Mouse (Mus musculus) CH12.LX (cell line): ENCODE data around the gene Olfr921. TPM values are rescaled to one million over a fixed set of nuclear protein-coding genes. Genes with fewer than 3 reads are reported as not detected.

Source experiments
- DNase-seq: peaks from one replicate; pipeline ENCODE4 v3.0.0-alpha.2; 2013; ENCODE audit errors: extremely low read depth
- H3K27ac ChIP-seq: 2 replicates; pipeline ENCODE4 v1.5.1; 2012; ENCODE audit warnings: low read depth, mild to moderate bottlenecking, control low read depth, moderate library complexity; ENCODE audit not compliant: insufficient read depth
- H3K27me3 ChIP-seq: replicated peaks from 2 replicates; pipeline ENCODE3; 2012; ENCODE audit warnings: inconsistent platforms
- H3K36me3 ChIP-seq, 2 experiments: replicated peaks in 1 of 2; 2 replicates each; pipeline versions ENCODE3 to v1.6.1; 2012; ENCODE audit warnings: inconsistent platforms in 1 of 2, low read length in 1 of 2, mild to moderate bottlenecking in 1 of 2, mixed read lengths in 1 of 2, moderate library complexity in 1 of 2; ENCODE audit not compliant: control insufficient read depth in 1 of 2, insufficient read depth in 1 of 2
- H3K4me1 ChIP-seq, 2 experiments: 2 replicates each; pipeline ENCODE4 v1.6.1; 2012; ENCODE audit warnings: inconsistent platforms in 1 of 2, moderate library complexity in 1 of 2; ENCODE audit not compliant: insufficient read depth in 2 of 2, control insufficient read depth in 1 of 2
- H3K4me2 ChIP-seq: 2 replicates; pipeline ENCODE4 v1.6.1; 2012; ENCODE audit warnings: low read depth, mild to moderate bottlenecking, control low read depth; ENCODE audit not compliant: poor library complexity, insufficient read depth, severe bottlenecking
- H3K4me3 ChIP-seq, 3 experiments: fragments of 150-350 bp in 1 of 3; sonication (generic) in 1 of 3; replicated peaks in 1 of 3; 2 replicates each; pipeline versions ENCODE3 to v1.5.1; 2011 to 2012; ENCODE audit warnings: low read depth in 2 of 3, low read length in 2 of 3, mild to moderate bottlenecking in 2 of 3, moderate library complexity in 2 of 3, control low read depth in 1 of 3, improper control_type of control experiment in 1 of 3, inconsistent platforms in 1 of 3, mixed read lengths in 1 of 3; ENCODE audit not compliant: poor library complexity in 1 of 3
- H3K79me2 ChIP-seq: replicated peaks from 2 replicates; pipeline ENCODE4 v1.6.1; 2012; ENCODE audit warnings: mild to moderate bottlenecking, moderate library complexity; ENCODE audit not compliant: control insufficient read depth, poor library complexity, insufficient read depth, severe bottlenecking; ENCODE audit errors: extremely low read depth
- H3K9ac ChIP-seq: 2 replicates; pipeline ENCODE4 v1.6.1; 2012; ENCODE audit warnings: low read depth, mild to moderate bottlenecking, control low read depth, moderate library complexity; ENCODE audit not compliant: insufficient read depth
- H3K9me3 ChIP-seq: replicated peaks from 2 replicates; pipeline ENCODE3; 2012; ENCODE audit warnings: low read length, inconsistent platforms, mixed read lengths
- CHD2 ChIP-seq: IDR thresholded peaks from 2 replicates; pipeline ENCODE4 v1.6.1; 2011; ENCODE audit warnings: low read length, improper control_type of control experiment
- CTCF ChIP-seq, 2 experiments: IDR thresholded peaks in 1 of 2; conservative IDR thresholded peaks in 1 of 2; 2 replicates each; pipeline ENCODE4 v1.5.1; 2011 to 2012; ENCODE audit warnings: low read depth in 2 of 2, low read length in 2 of 2, improper control_type of control experiment in 1 of 2, inconsistent platforms in 1 of 2, mild to moderate bottlenecking in 1 of 2, moderate library complexity in 1 of 2
- E2F4 ChIP-seq: IDR thresholded peaks from 2 replicates; pipeline ENCODE4 v1.6.1; 2011; ENCODE audit warnings: low read depth, low read length, improper control_type of control experiment; ENCODE audit not compliant: insufficient replicate concordance
- ETS1 ChIP-seq: conservative IDR thresholded peaks from 2 replicates; pipeline ENCODE4 v1.6.1; 2012; ENCODE audit warnings: low read depth, mild to moderate bottlenecking, inconsistent platforms, low read length, improper control_type of control experiment, moderate library complexity
- GABPA ChIP-seq: IDR thresholded peaks from 2 replicates; pipeline ENCODE4 v1.6.1; 2012; ENCODE audit warnings: low read depth, low read length, improper control_type of control experiment, inconsistent platforms; ENCODE audit not compliant: insufficient replicate concordance
- IRF4 ChIP-seq: IDR thresholded peaks from 2 replicates; pipeline ENCODE4 v1.6.1; 2014; ENCODE audit warnings: low read depth, mild to moderate bottlenecking, inconsistent platforms, low read length, improper control_type of control experiment
- JUND ChIP-seq: conservative IDR thresholded peaks from 2 replicates; pipeline ENCODE4 v1.6.1; 2011; ENCODE audit warnings: low read depth, low read length, improper control_type of control experiment
- KAT2A ChIP-seq: IDR thresholded peaks from 2 replicates; pipeline ENCODE4 v1.6.1; 2012; ENCODE audit warnings: low read length, improper control_type of control experiment, inconsistent platforms; ENCODE audit not compliant: insufficient replicate concordance
- MAZ ChIP-seq: IDR thresholded peaks from 2 replicates; pipeline ENCODE4 v1.6.1; 2012; ENCODE audit warnings: low read depth, mild to moderate bottlenecking, inconsistent platforms, low read length, improper control_type of control experiment, moderate library complexity
- MYC ChIP-seq: IDR thresholded peaks from 2 replicates; pipeline ENCODE4 v1.6.1; 2011; ENCODE audit warnings: low read depth, mild to moderate bottlenecking, improper control_type of control experiment, low read length
- NELFE ChIP-seq: IDR thresholded peaks from 2 replicates; pipeline ENCODE4 v1.6.1; 2011; ENCODE audit warnings: low read depth, low read length, improper control_type of control experiment
- NRF1 ChIP-seq: IDR thresholded peaks from 2 replicates; pipeline ENCODE4 v1.6.1; 2014; ENCODE audit warnings: low read depth, mild to moderate bottlenecking, inconsistent platforms, low read length, improper control_type of control experiment, moderate library complexity
- RAD21 ChIP-seq: IDR thresholded peaks from 2 replicates; pipeline ENCODE4 v1.6.1; 2011; ENCODE audit warnings: low read depth, mild to moderate bottlenecking, low read length, improper control_type of control experiment, moderate library complexity
- TBP ChIP-seq: conservative IDR thresholded peaks from 2 replicates; pipeline ENCODE4 v1.6.1; 2011; ENCODE audit warnings: low read depth, low read length, improper control_type of control experiment
- UBTF ChIP-seq: IDR thresholded peaks from 2 replicates; pipeline ENCODE4 v1.6.1; 2012; ENCODE audit warnings: low read depth, mild to moderate bottlenecking, inconsistent platforms, low read length, improper control_type of control experiment, moderate library complexity
- ZKSCAN1 ChIP-seq: IDR thresholded peaks from 2 replicates; pipeline ENCODE4 v1.6.1; 2012; ENCODE audit warnings: low read depth, inconsistent platforms, low read length, improper control_type of control experiment, borderline replicate concordance
- ZMIZ1 ChIP-seq: IDR thresholded peaks from 2 replicates; pipeline ENCODE4 v1.6.1; 2012; ENCODE audit warnings: low read depth, mild to moderate bottlenecking, inconsistent platforms, low read length, improper control_type of control experiment
- dilution Hi-C: fragments of 300-500 bp; cut with MboI; formaldehyde crosslinking; loops from 2 replicates; pipeline ENCODE4 v1.14.3; 2020; ENCODE audit warnings: low sequenced_read_pairs; ENCODE audit not compliant: extremely low pct_unique_long_range_greater_than_20kb, extremely low pct_ligation_motif_present
- in situ Hi-C: fragments of 300-500 bp; cut with MboI; formaldehyde crosslinking; loops from 3 replicates; pipeline ENCODE4 v1.14.3; 2019; ENCODE audit warnings: low sequenced_read_pairs, low pct_ligation_motif_present, low pct_unique_long_range_greater_than_20kb, mixed read lengths
- polyA plus RNA-seq: library from polyadenylated mRNA; unstranded; fragments of >175 nt; gene quantifications from 2 replicates; pipeline ENCODE4 v1.2.1, GENCODE M21; 2012; ENCODE audit warnings: low read depth; ENCODE audit not compliant: insufficient read length
- total RNA-seq, 2 experiments: library from RNA; depleted of rRNA; stranded (reverse); fragments of 300-350 nt in 1 of 2; fragments of >200 nt in 1 of 2; gene quantifications; 2 replicates each; pipeline ENCODE4 v1.2.3; 2012 to 2014

The Olfr921 gene
- total and polyA plus RNA-seq, 3 experiments = not detected

DNA sequence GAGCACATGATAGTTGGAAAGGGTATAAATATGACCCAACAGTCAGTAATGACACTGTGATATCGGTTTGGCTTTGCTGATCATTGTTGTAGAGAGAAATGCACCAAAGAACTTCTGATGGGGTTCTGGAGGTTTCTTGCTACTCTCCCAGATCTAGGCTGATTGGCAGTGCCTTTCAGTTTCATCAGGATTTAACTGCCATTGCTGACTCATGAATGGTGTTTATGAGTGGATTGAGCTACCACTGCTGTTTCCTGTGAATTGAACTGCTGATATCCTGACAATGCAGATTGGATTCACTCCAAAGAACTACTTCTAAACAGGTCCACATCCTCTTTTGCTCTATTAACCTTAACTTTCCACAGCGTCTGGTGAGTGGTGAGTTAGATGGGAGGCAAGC lies 19.8 kb downstream of the Olfr921 start:
- H3K4me1 ChIP-seq = no peaks in the 10 kb centered on the region
- no peak overlapping the region for H3K27ac ChIP-seq
- no peaks in the 10 kb centered on the region for H3K27me3 ChIP-seq
- dilution Hi-C loops (no loop called here), in situ Hi-C loops (no loop called here)
- no peaks in the 10 kb centered on the region for H3K79me2 ChIP-seq
- no peaks in the 10 kb centered on the region for H3K36me3 ChIP-seq
- H3K9me3 ChIP-seq = no peaks in the 10 kb centered on the region
- TF ChIP-seq ZMIZ1 (no peak), NRF1 (no peak), MAZ (no peak), ETS1 (no peak), UBTF (no peak)
- no peak overlapping the region for H3K9ac ChIP-seq
- H3K4me2 ChIP-seq = no peak overlapping the region
- H3K4me3 ChIP-seq = no peak overlapping the region
- no peak for DNase-seq

- H3K4me3 ChIP-seq = no peak overlapping the region
- H3K27ac ChIP-seq = no peak overlapping the region
- no peaks in the 10 kb centered on the region for H3K4me1 ChIP-seq
- no peaks in the 10 kb centered on the region for H3K9me3 ChIP-seq
- H3K9ac ChIP-seq = no peak overlapping the region
- in situ Hi-C loops = no loop called here
- peak; percentile 11 for DNase-seq
- H3K4me2 ChIP-seq = no peak overlapping the region
- H3K36me3 ChIP-seq = no peaks in the 10 kb centered on the region
- H3K27me3 ChIP-seq = no peaks in the 10 kb centered on the region
- H3K79me2 ChIP-seq = no peaks in the 10 kb centered on the region
- TF ChIP-seq RAD21 (peak; percentile 24), MYC (no peak), TBP (no peak), KAT2A (no peak), GABPA (no peak), E2F4 (no peak), CTCF (conservative IDR thresholded peaks at IDR 0.05 in 1 of 2, IDR thresholded peaks at IDR 0.05 in 1 of 2; ENCODE audit: low read depth in 2 of 2, low read length in 2 of 2) (0 out of 4 replicates have a peak, but pooled peaks of 1 of the 2 experiments have one; percentile 1), JUND (no peak), ZKSCAN1 (no peak), NELFE (no peak), IRF4 (no peak), CHD2 (no peak)
- TF ChIP-seq, all 38 proteins: peak for 2
- dilution Hi-C loops = no loop called here
These were observed 32.8 kb downstream of the Olfr921 start for GRCm38 (mm10) chr9:38805696-38806095.
